Mouse (Mus musculus) left cerebral cortex, postnatal 36 days (tissue): ENCODE measurements around the gene Dph2. TPM values are rescaled to one million over a fixed set of nuclear protein-coding genes. Genes with fewer than 3 reads are reported as not detected.

Experiments used
- DNase-seq, 2 experiments: peaks; one replicate each; pipeline ENCODE4 v3.0.0; 2021 to 2022; ENCODE audit warnings: low spot score in 2 of 2, mixed read lengths in 1 of 2
- intact Hi-C: fragments of 180-260 bp; cut with DNase I; formaldehyde crosslinking; loops from one replicate; pipeline ENCODE4 v1.15.1; 2025
- total RNA-seq, 2 experiments: library from RNA; stranded (reverse); gene quantifications; 2 replicates each; pipeline ENCODE4 v1.2.3; 2021

Gene Dph2
- total RNA-seq, 2 experiments from 2014 or later = 6.6 to 10.8 TPM

DNA sequence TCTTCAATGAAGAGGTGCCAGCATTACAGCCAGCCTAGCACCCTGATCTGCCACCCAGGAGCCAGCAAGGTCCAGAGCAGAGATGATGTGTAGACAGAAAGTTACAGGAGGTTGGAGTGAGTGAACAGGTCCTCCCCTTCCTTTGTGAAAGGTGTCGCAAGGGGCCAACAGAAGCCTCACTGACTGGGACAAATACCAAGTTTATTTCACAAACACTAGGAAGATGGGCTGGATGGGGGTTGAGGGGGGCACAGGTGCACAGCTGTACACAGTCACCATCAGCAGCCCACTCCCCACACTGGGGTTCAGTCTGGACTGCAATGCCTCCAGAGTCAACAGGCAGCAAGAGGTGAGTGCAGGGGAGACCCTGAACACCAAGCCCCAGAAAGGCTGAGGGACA lies 7.7 kb downstream of the Dph2 start:
- intact Hi-C loops = no loop called here
- no peak for DNase-seq

DNA sequence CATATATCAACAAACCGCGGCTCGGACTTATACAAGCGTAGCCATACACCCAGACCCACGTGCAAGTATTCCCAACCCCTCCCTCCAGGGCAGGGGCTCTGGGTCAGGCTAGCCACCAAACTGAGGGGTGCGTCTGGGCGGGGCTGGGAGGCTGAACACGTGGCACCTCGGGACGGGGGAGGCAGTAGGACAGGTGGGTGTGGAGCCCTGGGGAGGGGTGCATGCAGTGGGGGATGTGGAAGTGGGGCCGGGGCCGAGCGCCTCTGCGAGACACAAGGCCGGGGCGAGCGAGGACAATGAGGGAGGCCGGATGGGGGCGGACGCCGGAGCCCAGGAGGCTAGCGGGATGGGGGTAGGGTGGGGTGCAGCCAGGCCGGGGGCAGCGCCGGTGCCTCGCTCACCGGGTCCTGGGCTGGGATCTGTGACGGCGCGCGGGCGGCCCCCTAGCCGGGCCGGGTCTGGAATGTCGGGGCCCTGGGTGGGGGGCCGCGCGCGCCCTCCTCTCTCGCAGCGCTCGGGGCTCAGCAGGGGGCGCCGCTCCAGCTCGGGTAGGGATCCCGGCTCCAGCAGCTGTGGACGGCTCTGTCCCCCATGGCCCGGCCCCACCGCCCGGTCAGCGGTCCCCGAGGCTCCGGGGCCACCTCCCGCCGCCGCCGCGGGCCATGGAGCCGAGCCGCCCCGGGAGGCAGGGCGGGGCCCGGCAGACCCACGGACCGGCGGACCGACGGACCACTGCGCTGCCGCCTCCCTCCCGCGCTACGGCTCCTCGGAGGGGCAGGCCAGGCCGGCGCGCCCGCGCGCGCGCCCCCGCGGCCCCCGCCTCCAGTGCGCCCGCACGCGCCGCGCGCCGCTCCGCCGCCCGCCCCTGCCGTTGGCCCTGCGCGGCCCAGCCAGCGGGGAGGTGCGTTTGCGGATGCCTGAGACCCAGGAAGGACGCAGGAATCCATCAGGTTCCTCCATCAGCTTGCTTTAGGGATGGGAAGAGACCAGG lies 8.8 kb downstream of the Dph2 start, which contains the start of gene B4galt2:
TSS of gene B4galt2 (minus strand) at position 787 of the 991 bp plus-strand sequence.
- intact Hi-C loops = no loop called here
- DNase-seq = peak; percentile 70 to 84

DNA sequence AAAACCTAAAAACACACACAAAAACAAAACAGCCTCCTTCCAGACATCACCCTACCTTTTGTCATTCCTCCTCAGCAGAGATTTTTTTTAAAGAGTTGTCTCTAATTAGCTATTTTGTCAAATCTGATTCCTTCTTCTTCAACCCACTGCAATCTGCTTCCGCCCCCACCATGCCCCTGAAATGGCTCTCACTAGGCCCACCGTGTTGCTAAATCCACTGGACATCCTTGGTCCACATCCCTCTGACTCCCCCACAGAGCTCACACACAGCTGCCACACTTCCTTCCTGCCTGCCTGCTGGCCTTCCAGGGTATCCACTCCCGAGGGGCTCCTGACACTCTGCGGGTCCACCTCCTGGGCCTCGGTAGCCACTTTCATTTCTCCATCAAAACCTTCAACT lies 13.1 kb downstream of the Dph2 start:
- intact Hi-C loops = no loop called here
- DNase-seq = peak in 1 of 2 experiments; percentile 47

DNA sequence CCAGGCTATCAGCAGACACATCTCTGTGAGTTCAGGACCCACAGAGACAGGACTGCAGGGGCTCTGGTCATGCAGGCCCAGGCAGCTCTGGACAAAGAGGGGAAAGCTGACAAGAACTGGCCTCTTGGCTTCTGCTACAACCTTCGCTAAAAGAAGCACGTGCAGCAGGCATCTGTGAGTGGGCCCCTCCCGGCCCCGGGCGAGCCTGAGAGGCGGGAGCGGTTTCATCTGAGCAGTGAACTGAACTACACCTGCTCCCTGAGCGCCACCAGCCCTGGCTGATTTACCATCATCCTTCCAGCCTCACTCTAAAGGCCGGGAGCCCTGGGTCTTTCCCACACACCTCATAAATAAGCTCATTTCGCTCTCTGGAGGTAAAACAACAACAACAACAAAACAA lies 13.5 kb downstream of the Dph2 start:
- intact Hi-C loops = no loop called here
- DNase-seq = no peak

DNA sequence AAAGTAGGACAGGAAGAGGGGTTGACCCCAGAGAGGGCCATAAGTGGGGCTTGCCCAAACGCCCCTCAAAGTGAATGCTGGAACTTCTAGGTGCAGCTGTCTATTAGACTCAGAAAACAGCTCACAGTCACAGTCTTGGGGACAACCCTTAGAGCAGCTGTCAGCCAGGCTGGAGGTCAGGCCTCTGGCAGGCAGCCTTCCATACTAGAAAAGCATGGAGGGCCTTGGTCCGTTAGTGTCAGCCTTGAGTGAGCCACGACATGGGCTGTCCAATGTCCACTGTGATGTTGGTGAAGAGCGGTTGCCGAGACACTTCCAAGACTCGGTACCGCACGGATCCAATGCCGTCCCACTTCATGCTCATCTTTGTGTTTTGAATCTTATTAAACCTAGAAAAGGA lies 18.2 kb downstream of the Dph2 start:
- intact Hi-C loops = no loop called here
- no peak for DNase-seq

DNA sequence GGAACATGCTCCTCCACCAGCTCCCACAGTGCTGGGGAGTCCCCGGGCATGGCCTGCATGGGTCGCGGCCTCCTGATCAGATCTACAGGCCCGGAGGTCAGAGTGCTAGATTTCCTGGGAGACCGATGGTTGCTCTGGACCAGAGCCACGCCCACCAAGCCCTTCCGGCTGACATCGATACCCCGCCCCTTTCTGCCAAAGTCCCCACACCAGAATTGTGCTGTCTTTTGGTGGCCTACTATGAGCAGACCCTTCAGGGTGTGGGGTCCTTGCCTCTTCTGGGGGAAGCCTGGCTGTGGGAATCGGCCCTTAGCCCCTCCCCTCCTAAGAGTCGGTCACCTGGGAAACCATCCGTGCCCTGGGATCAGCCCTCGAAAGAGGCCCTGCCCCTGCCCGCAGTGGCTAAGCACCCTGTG lies 19.4 kb downstream of the Dph2 start, which contains the start of gene Ccdc24:
TSS of gene Ccdc24 (minus strand) at position 87 of the 416 bp plus-strand sequence.
- no peak for DNase-seq
- intact Hi-C loops = no loop called here

DNA sequence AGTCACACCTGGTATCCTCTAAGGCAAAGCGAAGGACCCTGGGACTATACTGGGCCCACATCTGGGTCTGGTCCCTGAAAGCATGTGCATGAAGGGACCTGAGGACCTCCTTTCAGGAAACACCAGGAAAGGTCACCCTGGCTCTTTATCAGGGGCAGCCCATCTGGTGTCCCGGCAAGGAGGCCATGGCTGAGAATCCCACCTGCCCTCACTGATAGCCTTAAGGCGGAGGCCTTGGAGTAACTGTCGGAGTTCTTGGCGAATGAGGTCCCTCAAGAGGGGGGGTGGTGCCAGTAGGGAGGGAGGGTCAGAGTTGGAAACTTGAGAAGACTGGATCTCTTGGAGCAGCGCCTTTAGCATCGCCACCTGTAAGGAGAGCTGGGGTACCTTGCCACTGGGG lies 20.0 kb downstream of the Dph2 start:
- no peak for DNase-seq
- intact Hi-C loops = no loop called here

DNA sequence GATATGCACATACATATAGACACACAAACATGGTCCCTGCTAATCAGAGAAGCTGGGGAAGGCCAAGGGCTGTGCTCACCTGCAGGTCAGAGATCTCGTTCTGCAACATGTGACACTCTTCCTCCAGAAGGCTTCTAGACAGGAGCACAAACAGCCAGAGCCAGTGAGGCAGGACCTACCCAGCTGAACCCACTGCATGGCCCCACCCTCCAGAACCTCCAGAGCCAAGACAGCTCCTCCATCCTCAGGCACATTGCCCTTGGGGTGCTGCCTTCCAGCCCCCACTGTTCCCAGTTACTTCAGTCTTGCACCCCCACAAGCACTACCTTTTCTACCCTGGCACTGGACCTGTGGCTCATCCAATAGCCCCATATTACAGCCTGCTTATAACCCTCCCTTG lies 21.4 kb downstream of the Dph2 start:
- intact Hi-C loops = no loop called here
- DNase-seq = no peak

DNA sequence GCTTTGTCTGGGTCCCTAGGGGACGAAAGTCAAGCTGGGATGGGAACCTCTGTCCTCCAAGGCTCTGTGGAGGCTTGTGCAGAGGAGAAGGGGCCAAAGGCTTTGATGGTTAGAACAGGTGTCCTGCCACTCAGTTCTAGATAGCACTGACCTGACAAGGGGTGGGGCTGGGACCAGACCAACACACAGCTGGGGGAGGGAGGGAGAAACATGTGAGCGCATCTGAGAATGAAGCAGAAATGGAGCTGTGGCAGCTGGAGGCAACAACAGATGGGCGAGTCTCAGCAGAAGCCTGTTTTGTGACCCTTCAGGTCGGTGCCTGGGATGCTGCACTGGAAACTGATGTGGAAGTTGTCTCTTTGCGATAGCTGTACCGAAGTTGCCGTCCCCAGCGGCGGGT lies 22.5 kb downstream of the Dph2 start:
- no peak for DNase-seq
- intact Hi-C loops = no loop called here

DNA sequence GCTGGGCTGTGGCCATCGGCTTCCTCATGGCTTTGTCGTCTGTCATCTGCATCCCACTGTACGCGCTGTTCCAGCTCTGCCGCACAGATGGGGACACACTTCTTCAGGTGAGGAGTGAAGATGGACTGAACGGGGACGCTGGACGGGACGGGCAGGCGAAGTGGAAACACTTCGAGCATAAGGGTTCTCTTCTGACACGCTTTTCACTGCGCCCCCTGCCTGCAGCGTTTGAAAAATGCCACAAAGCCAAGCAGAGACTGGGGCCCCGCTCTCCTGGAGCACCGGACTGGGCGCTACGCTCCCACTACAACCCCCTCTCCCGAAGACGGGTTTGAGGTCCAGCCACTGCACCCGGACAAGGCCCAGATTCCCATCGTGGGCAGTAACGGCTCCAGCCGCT lies 24.0 kb downstream of the Dph2 start:
- DNase-seq = no peak
- intact Hi-C loops = no loop called here

DNA sequence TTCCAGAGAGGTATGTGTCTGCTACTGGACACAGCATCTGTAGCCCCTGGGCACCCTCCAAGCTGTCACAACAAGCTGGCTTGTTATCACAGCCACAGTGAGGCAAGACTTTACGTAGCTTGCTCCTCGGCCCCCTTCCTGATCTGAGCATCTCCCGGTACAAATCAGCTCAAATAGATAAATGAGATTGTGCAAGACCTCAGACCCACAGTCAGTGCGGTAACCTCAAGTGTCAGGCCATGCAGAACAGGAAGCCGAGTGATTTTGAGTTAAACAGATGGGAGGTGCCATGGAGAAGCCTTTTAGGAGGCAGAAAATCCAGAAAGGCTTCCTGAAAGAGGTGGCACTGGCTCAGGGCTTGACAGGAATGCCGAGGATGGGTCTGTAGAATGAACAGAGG lies 24.8 kb downstream of the Dph2 start:
- intact Hi-C loops = no loop called here
- no peak for DNase-seq

DNA sequence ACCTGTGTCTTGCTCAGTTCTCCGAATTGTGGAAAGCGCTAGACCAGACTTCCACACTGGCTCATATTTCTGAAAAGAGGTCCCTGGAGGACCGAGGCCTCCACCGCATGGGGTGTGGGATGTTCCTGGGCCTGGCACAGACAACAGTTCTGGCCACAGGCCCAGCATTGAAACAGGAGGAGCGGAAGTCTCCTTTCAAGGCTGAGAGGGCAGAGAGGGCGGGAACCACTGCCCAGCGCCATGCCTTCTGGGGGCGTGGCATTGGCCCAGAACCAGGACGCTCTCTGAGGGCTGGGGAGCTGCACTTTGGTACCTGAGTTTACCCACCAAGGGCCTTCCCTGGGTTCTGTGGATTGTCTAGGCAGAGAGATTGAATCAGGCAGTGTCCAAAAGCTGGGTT lies 25.7 kb downstream of the Dph2 start:
- intact Hi-C loops = no loop called here
- DNase-seq = no peak

DNA sequence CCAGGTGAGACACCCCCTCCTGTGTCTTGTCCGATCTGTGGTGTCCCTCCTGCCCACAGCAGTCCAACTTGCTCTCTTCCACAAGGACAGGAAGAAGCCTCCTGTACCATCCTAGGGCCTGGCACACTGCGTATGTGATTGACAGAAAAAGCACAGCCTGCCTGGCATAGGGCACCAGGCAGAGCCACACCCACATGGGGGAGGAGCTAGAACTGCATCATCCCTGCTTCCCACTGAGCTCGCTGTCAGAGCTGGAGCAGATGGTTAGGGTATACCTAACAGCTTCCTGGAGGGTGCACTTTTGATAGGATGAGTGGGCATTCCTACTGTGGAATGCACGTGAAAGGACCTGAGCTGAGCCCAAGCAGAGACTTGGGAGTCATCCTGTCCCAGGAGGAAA lies 29.0 kb downstream of the Dph2 start:
- no peak for DNase-seq
- intact Hi-C loops = no loop called here

DNA sequence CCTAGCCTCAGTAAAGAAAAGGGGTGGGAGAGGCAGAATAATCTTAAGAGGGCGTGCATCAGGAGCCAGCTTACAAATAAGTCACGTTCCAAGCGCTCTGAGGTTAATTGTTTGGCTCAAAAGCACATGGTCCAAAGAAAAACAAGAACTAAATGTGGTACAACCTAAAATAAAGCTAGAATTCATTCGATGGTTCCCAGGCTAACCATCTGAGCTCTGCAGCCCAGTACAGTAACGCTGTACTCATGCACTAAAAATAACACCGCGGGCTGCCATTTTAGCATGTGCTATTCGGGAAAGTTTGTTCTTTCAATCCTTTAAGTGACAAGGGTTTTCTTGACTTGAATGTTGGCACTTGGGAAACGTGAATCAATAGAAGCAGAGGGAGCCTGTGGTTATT lies 31.3 kb downstream of the Dph2 start:
- DNase-seq = no peak
- intact Hi-C loops = no loop called here

DNA sequence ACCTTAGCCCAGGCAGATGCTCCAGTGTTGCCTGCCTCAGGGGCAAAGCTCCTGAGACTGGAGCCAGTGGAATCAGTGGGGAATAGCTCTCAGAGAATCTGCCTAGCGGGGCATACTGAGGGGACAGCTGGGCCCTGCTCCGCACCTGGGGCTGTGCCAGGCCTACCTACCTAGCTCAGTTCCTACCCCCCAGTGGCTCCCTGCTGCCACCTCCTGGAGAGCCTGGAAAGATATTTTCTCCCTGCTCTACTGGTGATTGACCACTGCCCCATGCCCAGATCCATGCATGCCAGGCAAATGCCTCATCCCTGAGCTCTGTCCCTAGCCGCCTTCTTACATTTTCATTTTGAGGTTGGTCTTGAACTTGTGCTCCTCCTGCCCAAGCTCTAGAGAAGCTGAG lies 33.0 kb downstream of the Dph2 start:
- intact Hi-C loops = loop anchor here (2.0 kb wide), 1 partner anchor 24 kb away; the partner anchor contains the start of gene Slc6a9
- DNase-seq = peak in 1 of 2 experiments; percentile 65

DNA sequence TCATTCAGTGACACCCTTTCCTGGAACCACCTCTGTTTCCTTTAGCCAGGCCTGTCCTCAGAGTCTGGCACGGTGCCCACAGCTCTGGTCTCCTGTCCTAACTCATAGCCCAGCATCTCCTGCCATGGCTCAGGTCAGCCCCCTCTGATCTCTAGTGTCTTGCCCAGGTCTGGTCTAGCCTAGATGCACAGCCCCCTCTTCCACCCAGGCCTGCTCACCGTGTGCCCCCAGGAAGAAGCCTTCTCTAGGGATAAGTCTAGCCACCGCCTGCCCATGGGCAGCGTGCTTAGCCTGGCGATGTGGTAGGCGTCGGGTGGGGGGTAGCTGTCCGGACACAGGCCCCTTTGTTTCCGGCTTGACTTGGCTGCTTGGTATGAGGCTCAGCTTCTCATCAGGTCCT lies 36.7 kb downstream of the Dph2 start:
- no peak for DNase-seq
- intact Hi-C loops = no loop called here

DNA sequence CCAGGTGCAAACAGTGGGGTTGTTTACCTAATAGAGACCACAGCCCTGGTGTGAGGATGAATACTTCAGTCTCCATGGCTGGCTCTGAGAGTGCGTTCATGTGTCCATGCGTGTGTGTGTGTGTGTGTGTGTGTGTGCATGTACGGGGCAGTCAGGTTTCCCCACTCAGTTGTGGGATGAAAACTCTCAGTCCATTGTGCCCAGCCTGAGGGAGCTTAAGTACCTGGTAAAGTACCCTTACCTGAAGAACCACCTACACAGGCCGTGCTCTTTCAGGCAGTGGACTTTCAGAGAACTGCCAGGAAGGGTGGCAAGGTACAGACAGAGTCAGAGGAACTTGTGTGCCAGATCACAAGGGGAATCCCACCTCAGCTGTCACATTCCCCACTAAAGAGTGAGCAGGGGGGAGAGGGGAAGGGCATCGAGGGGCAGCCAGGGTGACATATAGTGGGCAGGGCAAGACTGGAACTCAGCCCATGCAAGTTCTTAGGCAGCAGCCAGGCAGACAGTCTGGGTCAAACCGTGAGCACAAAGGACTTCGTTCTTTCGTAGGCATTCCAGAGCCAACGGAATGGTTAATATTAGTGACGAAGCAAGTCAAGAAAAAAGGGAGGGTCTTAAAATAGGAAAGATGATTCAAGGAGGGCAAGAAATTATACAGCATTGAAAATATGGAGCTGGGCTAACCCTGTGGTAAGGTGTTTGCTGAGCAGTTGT lies 39.5 kb downstream of the Dph2 start:
- DNase-seq = no peak
- intact Hi-C loops = no loop called here

DNA sequence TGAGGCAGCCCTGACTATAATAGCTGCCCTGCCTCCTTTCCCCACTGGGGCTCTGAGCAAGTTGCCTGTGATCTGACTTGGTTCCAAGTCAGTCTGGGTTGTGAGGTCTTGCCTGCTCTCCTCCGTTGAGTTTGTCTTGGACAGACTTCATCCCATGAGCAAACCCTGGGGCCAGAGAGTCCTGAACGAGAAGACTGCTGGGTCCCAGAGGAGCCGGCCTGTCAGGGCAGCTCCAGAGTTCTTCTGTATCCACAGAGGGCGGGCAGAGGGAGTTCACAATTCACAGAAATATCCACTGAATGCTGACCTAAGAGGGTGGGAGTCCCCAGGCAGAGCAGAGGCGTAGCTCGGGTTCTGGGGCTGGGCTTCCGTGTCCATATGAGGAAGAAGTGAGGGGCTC lies 41.0 kb downstream of the Dph2 start:
- intact Hi-C loops = no loop called here
- DNase-seq = no peak

DNA sequence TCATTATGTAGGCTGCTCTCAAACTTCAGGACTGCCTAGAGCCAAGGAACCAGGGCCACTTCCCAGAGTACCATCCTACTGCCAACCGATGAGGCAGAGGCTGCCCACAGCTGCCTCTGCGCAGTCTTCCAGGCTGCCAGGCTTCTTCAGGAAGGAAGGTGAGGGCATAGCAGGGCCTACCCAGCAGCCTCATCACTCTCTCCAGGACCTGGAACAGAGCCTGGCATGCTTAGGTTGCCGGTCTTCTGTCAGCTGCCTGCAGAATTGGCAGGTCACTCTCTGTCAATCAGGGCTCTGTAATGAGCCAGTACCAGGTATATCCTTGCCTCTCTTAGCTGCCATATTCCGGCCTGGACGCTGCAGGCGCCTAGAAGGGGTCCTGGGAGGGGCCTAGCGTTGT lies 41.7 kb downstream of the Dph2 start:
- intact Hi-C loops = no loop called here
- DNase-seq = no peak

DNA sequence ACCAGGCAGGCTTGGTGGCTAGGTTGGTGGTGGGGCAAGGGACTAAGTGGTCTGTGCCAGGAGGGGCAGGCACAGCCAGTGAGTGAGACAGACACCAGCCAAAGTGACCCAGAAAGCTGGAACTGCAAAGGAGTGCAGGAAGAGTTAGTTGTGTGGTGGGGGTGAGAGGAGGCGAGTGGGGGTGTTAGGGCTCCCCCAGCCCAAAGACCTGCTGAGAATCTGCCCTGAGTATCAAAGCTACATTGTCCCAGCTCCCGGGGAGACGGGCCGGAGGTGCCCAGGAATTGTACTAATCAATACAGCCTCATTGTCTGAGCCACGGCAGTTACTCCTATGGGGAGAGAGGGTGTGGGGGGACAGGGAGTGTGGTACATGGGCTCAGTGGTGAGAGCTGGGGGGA lies 42.3 kb downstream of the Dph2 start:
- intact Hi-C loops = no loop called here
- no peak for DNase-seq

DNA sequence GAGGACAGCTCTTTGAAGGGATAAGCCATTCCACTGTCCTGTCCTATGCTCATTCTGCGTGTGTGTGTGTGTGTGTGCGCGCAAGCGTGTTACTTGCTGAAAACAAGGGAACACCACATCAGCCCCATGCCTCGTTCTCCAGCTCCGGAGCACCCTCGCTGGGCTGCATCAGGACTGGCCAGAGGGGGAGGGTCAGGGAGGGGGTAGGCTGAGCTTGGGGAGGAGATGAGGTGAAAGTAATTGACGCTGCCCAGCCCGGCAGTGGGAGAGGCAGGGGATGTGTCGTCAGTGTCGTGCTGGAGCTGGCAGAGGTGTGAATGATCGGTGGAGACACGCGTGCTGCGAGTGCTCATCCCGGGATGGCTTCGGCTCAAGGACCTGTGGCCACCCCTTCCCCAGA lies 42.8 kb downstream of the Dph2 start:
- DNase-seq = no peak
- intact Hi-C loops = no loop called here
